Mouse (Mus musculus): ENCODE measurements at regions not wholly inside any gene's neighbourhood (a gene's known extent, or its start where the extent isn't known, plus 50 kb on each side); places are given as distances from the start of the nearest gene placed in this dataset.

GRCm38 (mm10) chr4:124451131-124451530, 159.5 kb downstream of the 3100002H09Rik start:
- intact Hi-C loops (cut with DNase I), result no loop called here

GRCm38 (mm10) chr4:124446615-124447014, 164.0 kb downstream of the 3100002H09Rik start:
- no peak for DNase-seq
- intact Hi-C loops (cut with DNase I), result no loop called here

More at GRCm38 (mm10) chr4:124451131-124451530, 159.5 kb downstream of the 3100002H09Rik start:
- DNase-seq, result no peak

- DNase-seq, result no peak
- intact Hi-C loops (cut with DNase I), result no loop called here
Measured at GRCm38 (mm10) chr4:124443613-124444108, 166.9 kb downstream of the 3100002H09Rik start.

- intact Hi-C loops (cut with DNase I), result no loop called here
- DNase-seq, result no peak
Measured at GRCm38 (mm10) chr4:124443130-124443503, 167.5 kb downstream of the 3100002H09Rik start.

DNA sequence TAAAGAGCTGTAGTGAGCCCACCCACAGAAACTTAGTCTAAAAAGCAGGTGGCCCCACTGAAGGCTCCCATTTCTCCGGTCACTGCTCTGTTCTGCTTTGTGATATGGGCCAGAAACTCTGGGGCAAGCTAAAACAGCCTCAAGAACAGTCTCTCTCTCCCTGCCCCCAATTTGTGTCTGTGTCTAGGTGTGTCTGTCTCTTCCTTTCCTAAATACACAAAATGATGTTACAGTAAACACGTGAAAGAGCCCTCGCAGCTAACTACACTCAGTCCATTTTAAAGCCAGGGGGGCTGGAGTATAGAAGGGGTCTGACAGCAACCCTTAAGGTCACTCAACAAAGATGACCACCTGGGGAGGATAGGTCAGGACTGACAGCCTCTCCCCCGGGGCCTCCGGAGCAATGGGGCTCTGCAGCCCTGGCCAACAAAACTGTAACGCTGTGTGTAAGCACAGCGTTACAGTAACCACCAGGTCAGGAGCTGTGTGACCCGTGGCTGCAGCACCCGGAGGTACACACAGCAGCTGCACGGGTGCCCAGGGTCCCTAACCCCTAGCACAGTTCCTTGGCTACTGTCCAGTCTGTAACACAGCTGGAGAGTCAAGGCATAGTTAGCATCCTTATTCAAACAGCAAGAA, 168.0 kb downstream of the 3100002H09Rik start:
- intact Hi-C loops (cut with DNase I), result no loop called here
- DNase-seq, result no peak

- intact Hi-C loops (cut with DNase I), result no loop called here
- DNase-seq, result no peak
Measured at GRCm38 (mm10) chr4:124441737-124442487, 168.7 kb downstream of the 3100002H09Rik start.

DNA sequence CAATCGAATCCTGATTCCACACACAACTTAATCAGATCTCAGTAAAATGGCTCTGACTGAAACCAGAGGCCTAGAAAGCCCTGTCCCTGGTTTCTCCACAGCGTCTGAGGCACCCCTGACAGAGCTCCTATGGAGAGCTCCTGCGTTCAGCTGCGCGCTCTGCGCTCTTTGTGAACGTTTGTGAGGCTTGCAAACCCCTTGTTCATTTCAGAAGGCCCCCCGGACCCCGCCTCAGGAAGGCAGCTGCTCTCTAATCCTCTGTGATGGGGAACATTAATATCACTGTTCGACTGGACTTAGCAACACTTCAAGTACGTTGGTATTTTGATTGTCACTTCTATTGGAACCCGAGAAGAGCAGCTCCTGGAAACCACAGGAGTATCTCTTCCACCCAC, 175.6 kb downstream of the 3100002H09Rik start:
- no peak for DNase-seq
- intact Hi-C loops (cut with DNase I), result no loop called here

GRCm38 (mm10) chr4:124434059-124435039, 176.3 kb downstream of the 3100002H09Rik start:
- no peak for DNase-seq

GRCm38 (mm10) chr4:124433506-124433905, 177.1 kb downstream of the 3100002H09Rik start:
- intact Hi-C loops (cut with DNase I), result no loop called here
- no peak for DNase-seq

More at GRCm38 (mm10) chr4:124434059-124435039, 176.3 kb downstream of the 3100002H09Rik start:
- intact Hi-C loops (cut with DNase I), result no loop called here

DNA sequence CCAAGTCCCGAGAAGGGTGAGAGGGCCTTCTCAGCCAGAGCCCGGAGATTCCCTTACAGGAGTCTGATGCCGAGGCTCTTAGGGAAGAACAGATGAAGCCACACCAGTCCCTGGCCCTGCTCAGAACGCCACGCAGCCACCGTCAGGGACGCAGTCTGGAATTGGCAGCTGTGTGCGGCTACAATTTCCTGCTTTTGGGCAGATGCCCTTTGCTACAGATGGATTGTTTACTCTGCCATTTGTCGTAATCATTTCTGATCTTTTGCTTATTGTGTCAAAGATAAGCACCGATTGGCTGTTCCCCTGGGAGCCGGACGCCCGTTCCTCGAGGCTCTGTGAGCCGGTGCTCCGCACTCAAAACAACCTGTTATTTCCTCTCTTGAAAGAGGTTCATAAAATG, 179.4 kb downstream of the 3100002H09Rik start:
- DNase-seq, result no peak
- intact Hi-C loops (cut with DNase I), result no loop called here

- no peak for DNase-seq
- intact Hi-C loops (cut with DNase I), result no loop called here
Measured at GRCm38 (mm10) chr4:124428844-124429243, 181.8 kb downstream of the 3100002H09Rik start.

DNA sequence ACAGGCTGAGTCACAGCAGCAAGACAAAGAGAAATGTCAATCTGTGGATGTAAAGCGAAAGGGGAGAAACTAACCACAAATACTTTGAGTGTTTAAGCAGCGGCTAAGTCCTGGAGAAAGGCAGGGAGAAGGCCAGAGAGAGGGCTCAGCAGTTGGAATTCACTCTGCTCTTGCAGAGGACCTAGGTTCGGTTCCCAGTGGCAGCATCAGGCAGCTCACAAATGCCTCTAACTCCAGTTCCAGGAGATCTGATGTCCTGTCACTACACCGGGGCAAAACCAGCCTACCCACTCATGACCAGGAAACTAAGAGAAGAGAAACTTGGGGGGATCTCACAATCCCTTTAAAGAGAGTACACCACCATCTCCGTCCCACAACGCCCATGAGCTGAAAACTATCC, 188.2 kb downstream of the 3100002H09Rik start:
- no peak for DNase-seq
- intact Hi-C loops (cut with DNase I), result no loop called here

- no peak for DNase-seq
- intact Hi-C loops (cut with DNase I), result no loop called here
Measured at GRCm38 (mm10) chr4:124418431-124418830, 192.2 kb downstream of the 3100002H09Rik start.

GRCm38 (mm10) chr4:124417176-124417575, 193.4 kb downstream of the 3100002H09Rik start:
- intact Hi-C loops (cut with DNase I), result no loop called here

GRCm38 (mm10) chr4:124416266-124416665, 194.3 kb downstream of the 3100002H09Rik start:
- DNase-seq, result no peak
- intact Hi-C loops (cut with DNase I), result no loop called here

More at GRCm38 (mm10) chr4:124417176-124417575, 193.4 kb downstream of the 3100002H09Rik start:
- no peak for DNase-seq

DNA sequence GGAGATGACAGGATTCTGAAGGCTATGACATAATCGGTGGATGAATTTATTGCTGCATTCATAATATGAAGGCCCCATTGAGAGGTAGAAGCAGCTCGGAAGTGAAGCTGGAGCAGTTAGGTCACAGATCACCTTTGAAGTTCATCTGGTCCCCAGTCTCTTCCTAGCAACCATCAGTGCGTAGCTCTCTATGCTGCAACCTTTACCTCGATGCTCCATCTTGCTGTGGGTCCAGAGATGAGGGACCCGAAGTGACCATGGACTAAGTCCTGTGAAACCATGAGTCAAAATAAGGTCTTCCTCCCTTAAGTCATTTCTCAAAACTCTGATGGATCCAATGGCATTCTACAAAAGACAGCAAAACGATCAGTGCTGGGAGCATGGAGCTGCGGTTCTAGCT, 196.2 kb downstream of the 3100002H09Rik start:
- no peak for DNase-seq
- intact Hi-C loops (cut with DNase I), result no loop called here

DNA sequence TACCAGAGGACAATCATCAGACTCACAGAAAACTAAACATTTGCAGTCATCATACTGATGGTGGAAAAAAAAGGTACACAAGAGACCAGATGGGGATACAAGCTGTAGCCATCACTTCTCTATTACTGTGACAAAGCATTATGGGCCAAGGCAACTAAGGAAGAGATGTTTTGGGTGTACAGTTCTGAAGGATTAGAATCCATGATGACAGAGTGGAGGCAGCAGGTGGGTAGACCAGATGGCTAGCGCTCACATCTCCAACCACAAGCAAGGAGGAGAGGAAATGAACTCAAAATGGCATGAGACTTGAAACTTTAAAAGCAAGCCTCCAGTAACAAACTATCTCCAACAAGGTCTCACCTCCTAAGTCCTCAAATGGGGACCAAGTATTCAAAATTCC, 201.3 kb downstream of the 3100002H09Rik start:
- no peak for DNase-seq
- intact Hi-C loops (cut with DNase I), result no loop called here

GRCm38 (mm10) chr4:124402075-124402474, 208.5 kb downstream of the 3100002H09Rik start:
- intact Hi-C loops (cut with DNase I), result no loop called here

GRCm38 (mm10) chr4:124400741-124401140, 209.9 kb downstream of the 3100002H09Rik start:
- DNase-seq, result no peak
- intact Hi-C loops (cut with DNase I), result no loop called here

More at GRCm38 (mm10) chr4:124402075-124402474, 208.5 kb downstream of the 3100002H09Rik start:
- no peak for DNase-seq

DNA sequence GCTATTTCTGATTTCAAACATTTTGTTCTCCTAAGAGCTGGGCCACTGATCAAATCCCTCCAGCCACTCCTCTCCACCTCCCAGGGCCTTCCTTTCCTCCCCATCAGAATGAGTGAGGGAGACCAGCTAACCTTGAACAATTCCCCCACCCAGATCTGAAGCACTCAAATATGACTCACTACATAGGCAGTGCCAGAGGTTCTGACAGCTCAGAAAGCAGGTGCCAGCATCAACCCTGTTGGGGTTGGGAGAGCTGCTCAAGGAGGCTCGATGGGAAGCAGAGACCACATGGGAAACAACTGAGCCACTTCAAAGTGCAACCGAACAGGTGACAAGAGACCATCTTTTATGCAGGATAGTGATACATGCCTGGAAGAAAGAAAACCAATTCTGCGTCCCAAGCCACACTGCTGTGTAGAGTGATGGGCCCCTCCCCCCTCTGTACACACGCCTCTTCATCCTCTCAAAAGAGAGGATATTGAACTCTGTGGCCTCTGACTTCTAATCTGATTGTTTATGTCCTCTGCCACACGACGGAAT, 210.4 kb downstream of the 3100002H09Rik start:
- no peak for DNase-seq
- intact Hi-C loops (cut with DNase I), result no loop called here
